Mouse (Mus musculus): Measurements from ENCODE around the gene Spats2. TPM values are rescaled to one million over a fixed set of nuclear protein-coding genes. Genes with fewer than 3 reads are reported as not detected.

The Spats2 gene
- total RNA-seq, 2 experiments from 2014 or later, result 3.7 to 4.3 TPM

- no peak for TF ChIP-seq CTCF (IDR thresholded peaks at IDR 0.05)
- H3K27ac ChIP-seq, result no peak overlapping the region
- H3K4me3 ChIP-seq, result no peak overlapping the region
- DNase-seq, result no peak
- intact Hi-C loops (cut with DNase I), result no loop called here
Observed at GRCm38 (mm10) chr15:99184217-99184914, 58.6 kb downstream of the Spats2 start.

- Histone ChIP-seq H3K27ac (no peak overlapping the region), H3K4me3 (no peak overlapping the region)
- DNase-seq, result no peak
- no peak for TF ChIP-seq CTCF (IDR thresholded peaks at IDR 0.05)
- intact Hi-C loops (cut with DNase I), result no loop called here
Observed at GRCm38 (mm10) chr15:99194358-99194757, 68.6 kb downstream of the Spats2 start.

- intact Hi-C loops (cut with DNase I), result no loop called here
- DNase-seq, result no peak
- Histone ChIP-seq H3K27ac (no peak overlapping the region), H3K4me3 (no peak overlapping the region)
- TF ChIP-seq CTCF (IDR thresholded peaks at IDR 0.05), result no peak
Observed at GRCm38 (mm10) chr15:99195043-99195442, 69.3 kb downstream of the Spats2 start.

- intact Hi-C loops (cut with DNase I), result no loop called here
Observed at GRCm38 (mm10) chr15:99198761-99199160, 73.0 kb downstream of the Spats2 start.

GRCm38 (mm10) chr15:99205959-99206358 lies 80.2 kb downstream of the Spats2 start:
- Histone ChIP-seq H3K27ac (no peak overlapping the region), H3K4me3 (no peak overlapping the region)
- DNase-seq, result no peak
- intact Hi-C loops (cut with DNase I), result loop anchor here (10.0 kb wide), 1 partner anchor 151 kb away; the partner anchor contains the start of gene Prph
- no peak for TF ChIP-seq CTCF (IDR thresholded peaks at IDR 0.05)

More at GRCm38 (mm10) chr15:99198761-99199160, 73.0 kb downstream of the Spats2 start:
- H3K4me3 ChIP-seq, result no peak overlapping the region
- no peak overlapping the region for H3K27ac ChIP-seq
- peak; percentile 50 for TF ChIP-seq CTCF (IDR thresholded peaks at IDR 0.05)
- no peak for DNase-seq

- intact Hi-C loops (cut with DNase I), result no loop called here
- Histone ChIP-seq H3K4me3 (no peak overlapping the region), H3K27ac (no peak overlapping the region)
- no peak for TF ChIP-seq CTCF (IDR thresholded peaks at IDR 0.05)
- no peak for DNase-seq
Observed at GRCm38 (mm10) chr15:99213183-99213582, 87.5 kb downstream of the Spats2 start.

GRCm38 (mm10) chr15:99214941-99215340 lies 89.2 kb downstream of the Spats2 start:
- Histone ChIP-seq H3K4me3 (no peak overlapping the region), H3K27ac (no peak overlapping the region)
- no peak for DNase-seq
- peak; percentile 64 for TF ChIP-seq CTCF (IDR thresholded peaks at IDR 0.05)
- intact Hi-C loops (cut with DNase I), result loop anchor here (1.0 kb wide), 1 partner anchor 50 kb away; no protein-coding TSS in a partner anchor

- DNase-seq, result no peak
- no peak for TF ChIP-seq CTCF (IDR thresholded peaks at IDR 0.05)
- no peak overlapping the region for H3K4me3 ChIP-seq
- intact Hi-C loops (cut with DNase I), result loop anchor here (1.0 kb wide), 1 partner anchor 49 kb away; no protein-coding TSS in a partner anchor
- no peak overlapping the region for H3K27ac ChIP-seq
Observed at GRCm38 (mm10) chr15:99215741-99216463, 90.2 kb downstream of the Spats2 start.

GRCm38 (mm10) chr15:99217630-99218029 lies 91.9 kb downstream of the Spats2 start:
- intact Hi-C loops (cut with DNase I), result no loop called here

GRCm38 (mm10) chr15:99221315-99221952 lies 95.7 kb downstream of the Spats2 start:
- H3K27ac ChIP-seq, result no peak overlapping the region
- TF ChIP-seq CTCF (IDR thresholded peaks at IDR 0.05), result no peak
- DNase-seq, result no peak
- H3K4me3 ChIP-seq, result no peak overlapping the region
- intact Hi-C loops (cut with DNase I), result no loop called here

More at GRCm38 (mm10) chr15:99217630-99218029, 91.9 kb downstream of the Spats2 start:
- H3K27ac ChIP-seq, result no peak overlapping the region
- H3K4me3 ChIP-seq, result no peak overlapping the region
- no peak for DNase-seq
- TF ChIP-seq CTCF (IDR thresholded peaks at IDR 0.05), result no peak

GRCm38 (mm10) chr15:99222794-99223584 lies 97.3 kb downstream of the Spats2 start:
- no peak for DNase-seq
- intact Hi-C loops (cut with DNase I), result no loop called here
- H3K27ac ChIP-seq, result no peak overlapping the region
- peak overlapping the region; percentile 69 for H3K4me3 ChIP-seq
- no peak for TF ChIP-seq CTCF (IDR thresholded peaks at IDR 0.05)

- no peak for TF ChIP-seq CTCF (IDR thresholded peaks at IDR 0.05)
- Histone ChIP-seq H3K4me3 (peak overlapping the region; percentile 69), H3K27ac (no peak overlapping the region)
- intact Hi-C loops (cut with DNase I), result no loop called here
- DNase-seq, result peak; percentile 62
Observed at GRCm38 (mm10) chr15:99223585-99224207, 98.0 kb downstream of the Spats2 start.

Measured in gastrocnemius, adult 2 months (tissue).